Mouse (Mus musculus): ENCODE results near the gene Lonp2.

The Lonp2 gene

GRCm38 (mm10) chr8:86749842-86750241, 126.0 kb downstream of the Lonp2 start:
- no peak for DNase-seq (ENCODE audit: low read depth)

GRCm38 (mm10) chr8:86756948-86757733, 133.3 kb downstream of the Lonp2 start:
- DNase-seq (ENCODE audit: low read depth) = no peak

- DNase-seq (ENCODE audit: low read depth) = no peak
These were observed 134.8 kb downstream of the Lonp2 start for GRCm38 (mm10) chr8:86758651-86759050.

GRCm38 (mm10) chr8:86759090-86759491, 135.2 kb downstream of the Lonp2 start:
- no peak for DNase-seq (ENCODE audit: low read depth)

- no peak for DNase-seq (ENCODE audit: low read depth)
These were observed 136.9 kb downstream of the Lonp2 start for GRCm38 (mm10) chr8:86760746-86761145.

GRCm38 (mm10) chr8:86762806-86763205, 139.0 kb downstream of the Lonp2 start:
- no peak for DNase-seq (ENCODE audit: low read depth)

- no peak for DNase-seq (ENCODE audit: low read depth)
These were observed 141.3 kb downstream of the Lonp2 start for GRCm38 (mm10) chr8:86765155-86765554.

- no peak for DNase-seq (ENCODE audit: low read depth)
These were observed 141.8 kb downstream of the Lonp2 start for GRCm38 (mm10) chr8:86765669-86766068.

- DNase-seq (ENCODE audit: low read depth) = no peak
These were observed 142.8 kb downstream of the Lonp2 start for GRCm38 (mm10) chr8:86766548-86767211.

- no peak for DNase-seq (ENCODE audit: low read depth)
These were observed 144.7 kb downstream of the Lonp2 start for GRCm38 (mm10) chr8:86768499-86768898.

GRCm38 (mm10) chr8:86769945-86770715, 146.3 kb downstream of the Lonp2 start:
- DNase-seq (ENCODE audit: low read depth) = no peak

All from c-Kit-positive CD71-negative TER-119-negative erythroid progenitor cells, embryonic 14.5 days (primary cell).